Mouse (Mus musculus): ENCODE results near the gene Nlrc5. TPM values are rescaled to one million over a fixed set of nuclear protein-coding genes. Genes with fewer than 3 reads are reported as not detected.
"Not testable (repeated sequence)": the region's sequence is repeated elsewhere in the genome, so short reads cannot be mapped to it uniquely, and the experiment has no call there.

The Nlrc5 gene
- polyA plus RNA-seq, 1 experiment from 2014 or later: 0.34 TPM

- H3K36me3 ChIP-seq: no peaks in the 10 kb centered on the region
- H3K27ac ChIP-seq: no peak overlapping the region
- H3K4me3 ChIP-seq: no peak overlapping the region
- 61% methylated on average over 7 of the region's 7 CpGs for WGBS
- H3K4me2 ChIP-seq (replicated peaks): no peak overlapping the region
- no peaks in the 10 kb centered on the region for H3K4me1 ChIP-seq
- no peaks in the 10 kb centered on the region for H3K27me3 ChIP-seq
- no peak overlapping the region for H3K9ac ChIP-seq
- no peaks in the 10 kb centered on the region for H3K9me3 ChIP-seq
- ATAC-seq (ENCODE audit: low FRiP score, low read depth): no peak
These were observed 13.6 kb downstream of the Nlrc5 start for GRCm38 (mm10) chr8:94447583-94448324.

GRCm38 (mm10) chr8:94452991-94453390, 18.8 kb downstream of the Nlrc5 start:
- not testable (repeated sequence) for H3K36me3 ChIP-seq; H3K4me2 ChIP-seq (replicated peaks); ATAC-seq (ENCODE audit: low FRiP score, low read depth); H3K27ac ChIP-seq; H3K9me3 ChIP-seq; H3K4me1 ChIP-seq; H3K9ac ChIP-seq; H3K4me3 ChIP-seq; H3K27me3 ChIP-seq
- 86% methylated on average over 15 of the region's 15 CpGs for WGBS

GRCm38 (mm10) chr8:94453868-94454488, 19.8 kb downstream of the Nlrc5 start:
- Histone ChIP-seq H3K4me3 (no peak overlapping the region), H3K27me3 (no peaks in the 10 kb centered on the region), H3K4me1 (no peaks in the 10 kb centered on the region), H3K36me3 (no peaks in the 10 kb centered on the region), H3K9ac (no peak overlapping the region), H3K9me3 (no peaks in the 10 kb centered on the region), H3K4me2 (replicated peaks) (no peak overlapping the region), H3K27ac (no peak overlapping the region)
- no peak for ATAC-seq (ENCODE audit: low FRiP score, low read depth)
- WGBS: 80% methylated on average over 6 of the region's 6 CpGs

GRCm38 (mm10) chr8:94454905-94455304, 20.7 kb downstream of the Nlrc5 start:
- H3K4me3 ChIP-seq: no peak overlapping the region
- no peaks in the 10 kb centered on the region for H3K9me3 ChIP-seq
- no peaks in the 10 kb centered on the region for H3K36me3 ChIP-seq
- no peaks in the 10 kb centered on the region for H3K27me3 ChIP-seq
- 87% methylated on average over 5 of the region's 5 CpGs for WGBS
- no peak for ATAC-seq (ENCODE audit: low FRiP score, low read depth)
- H3K9ac ChIP-seq: no peak overlapping the region
- H3K4me1 ChIP-seq: no peaks in the 10 kb centered on the region
- no peak overlapping the region for H3K27ac ChIP-seq
- H3K4me2 ChIP-seq (replicated peaks): no peak overlapping the region

GRCm38 (mm10) chr8:94456071-94456470, 21.9 kb downstream of the Nlrc5 start:
- Histone ChIP-seq H3K4me1 (no peaks in the 10 kb centered on the region), H3K4me2 (replicated peaks) (no peak overlapping the region), H3K9me3 (no peaks in the 10 kb centered on the region), H3K27ac (no peak overlapping the region), H3K36me3 (no peaks in the 10 kb centered on the region), H3K9ac (no peak overlapping the region), H3K4me3 (no peak overlapping the region), H3K27me3 (no peaks in the 10 kb centered on the region)
- WGBS: 84% methylated on average over 5 of the region's 5 CpGs
- ATAC-seq (ENCODE audit: low FRiP score, low read depth): no peak

- ATAC-seq (ENCODE audit: low FRiP score, low read depth): no peak
- no peaks in the 10 kb centered on the region for H3K27me3 ChIP-seq
- H3K27ac ChIP-seq: no peak overlapping the region
- H3K4me2 ChIP-seq (replicated peaks): no peak overlapping the region
- H3K9ac ChIP-seq: no peak overlapping the region
- no peaks in the 10 kb centered on the region for H3K36me3 ChIP-seq
- WGBS: 65% methylated on average over 2 of the region's 2 CpGs
- no peaks in the 10 kb centered on the region for H3K4me1 ChIP-seq
- H3K9me3 ChIP-seq: no peaks in the 10 kb centered on the region
- H3K4me3 ChIP-seq: no peak overlapping the region
These were observed 24.4 kb downstream of the Nlrc5 start for GRCm38 (mm10) chr8:94458567-94458966.

- Histone ChIP-seq H3K27me3 (no peaks in the 10 kb centered on the region), H3K36me3 (no peaks in the 10 kb centered on the region), H3K9ac (no peak overlapping the region), H3K4me1 (no peaks in the 10 kb centered on the region), H3K9me3 (no peaks in the 10 kb centered on the region), H3K4me2 (replicated peaks) (no peak overlapping the region), H3K4me3 (no peak overlapping the region), H3K27ac (no peak overlapping the region)
- 80% methylated on average over 5 of the region's 5 CpGs for WGBS
- no peak for ATAC-seq (ENCODE audit: low FRiP score, low read depth)
These were observed 35.5 kb downstream of the Nlrc5 start for GRCm38 (mm10) chr8:94469656-94470055.

GRCm38 (mm10) chr8:94470794-94471193, 36.6 kb downstream of the Nlrc5 start:
- H3K9ac ChIP-seq: no peak overlapping the region
- no peaks in the 10 kb centered on the region for H3K9me3 ChIP-seq
- no peaks in the 10 kb centered on the region for H3K36me3 ChIP-seq
- 65% methylated on average over 2 of the region's 2 CpGs for WGBS
- no peaks in the 10 kb centered on the region for H3K4me1 ChIP-seq
- no peak for ATAC-seq (ENCODE audit: low FRiP score, low read depth)
- no peaks in the 10 kb centered on the region for H3K27me3 ChIP-seq
- no peak overlapping the region for H3K27ac ChIP-seq
- no peak overlapping the region for H3K4me3 ChIP-seq
- no peak overlapping the region for H3K4me2 ChIP-seq (replicated peaks)

GRCm38 (mm10) chr8:94471281-94471680, 37.1 kb downstream of the Nlrc5 start:
- Histone ChIP-seq H3K4me3 (no peak overlapping the region), H3K4me1 (no peaks in the 10 kb centered on the region), H3K9me3 (no peaks in the 10 kb centered on the region), H3K4me2 (replicated peaks) (no peak overlapping the region), H3K36me3 (no peaks in the 10 kb centered on the region), H3K9ac (no peak overlapping the region), H3K27me3 (no peaks in the 10 kb centered on the region), H3K27ac (no peak overlapping the region)
- ATAC-seq (ENCODE audit: low FRiP score, low read depth): no peak
- WGBS: 79% methylated on average over 1 of the region's 1 CpGs

GRCm38 (mm10) chr8:94472741-94473140, 38.6 kb downstream of the Nlrc5 start:
- no peak for ATAC-seq (ENCODE audit: low FRiP score, low read depth)
- Histone ChIP-seq H3K36me3 (no peaks in the 10 kb centered on the region), H3K4me1 (no peaks in the 10 kb centered on the region), H3K9ac (no peak overlapping the region), H3K4me3 (no peak overlapping the region), H3K27ac (no peak overlapping the region), H3K9me3 (no peaks in the 10 kb centered on the region), H3K27me3 (no peaks in the 10 kb centered on the region), H3K4me2 (replicated peaks) (no peak overlapping the region)
- 85% methylated on average over 8 of the region's 8 CpGs for WGBS

- no peak for ATAC-seq (ENCODE audit: low FRiP score, low read depth)
- Histone ChIP-seq H3K27ac (no peak overlapping the region), H3K4me3 (no peak overlapping the region)
These were observed 39.3 kb downstream of the Nlrc5 start for GRCm38 (mm10) chr8:94473431-94473830.

GRCm38 (mm10) chr8:94475786-94476185, 41.6 kb downstream of the Nlrc5 start:
- 73% methylated on average over 8 of the region's 8 CpGs for WGBS

More at GRCm38 (mm10) chr8:94473431-94473830, 39.3 kb downstream of the Nlrc5 start:
- no peak overlapping the region for H3K9ac ChIP-seq
- no peak overlapping the region for H3K4me2 ChIP-seq (replicated peaks)
- no peaks in the 10 kb centered on the region for H3K36me3 ChIP-seq
- H3K9me3 ChIP-seq: no peaks in the 10 kb centered on the region
- H3K4me1 ChIP-seq: no peaks in the 10 kb centered on the region
- no peaks in the 10 kb centered on the region for H3K27me3 ChIP-seq
- WGBS: 83% methylated on average over 21 of the region's 21 CpGs

GRCm38 (mm10) chr8:94476846-94477245, 42.7 kb downstream of the Nlrc5 start:
- no peak overlapping the region for H3K4me3 ChIP-seq
- H3K9ac ChIP-seq: no peak overlapping the region
- no peak overlapping the region for H3K27ac ChIP-seq
- ATAC-seq (ENCODE audit: low FRiP score, low read depth): no peak
- no peaks in the 10 kb centered on the region for H3K9me3 ChIP-seq
- H3K4me2 ChIP-seq (replicated peaks): no peak overlapping the region
- H3K4me1 ChIP-seq: no peaks in the 10 kb centered on the region
- no peaks in the 10 kb centered on the region for H3K36me3 ChIP-seq
- WGBS: 87% methylated on average over 7 of the region's 7 CpGs
- H3K27me3 ChIP-seq: no peaks in the 10 kb centered on the region

More at GRCm38 (mm10) chr8:94475786-94476185, 41.6 kb downstream of the Nlrc5 start:
- H3K36me3 ChIP-seq: no peaks in the 10 kb centered on the region
- H3K27me3 ChIP-seq: no peaks in the 10 kb centered on the region
- H3K9ac ChIP-seq: no peak overlapping the region
- no peaks in the 10 kb centered on the region for H3K9me3 ChIP-seq
- no peak for ATAC-seq (ENCODE audit: low FRiP score, low read depth)
- H3K4me2 ChIP-seq (replicated peaks): no peak overlapping the region
- H3K4me1 ChIP-seq: no peaks in the 10 kb centered on the region
- H3K4me3 ChIP-seq: no peak overlapping the region
- H3K27ac ChIP-seq: no peak overlapping the region

Measured in limb, embryonic 13.5 days (tissue).